Mouse (Mus musculus) C2C12 (cell line): ENCODE results near the gene Tomm6.

ENCODE experiments used
- CTCF ChIP-seq: IDR thresholded peaks from one replicate; pipeline ENCODE4 v1.5.1; 2011; ENCODE audit not compliant: control insufficient read depth, insufficient read depth, insufficient read length
- MYOD1 ChIP-seq: IDR thresholded peaks from one replicate; pipeline ENCODE4 v1.6.1; 2011; ENCODE audit warnings: low read depth; ENCODE audit not compliant: control insufficient read depth, insufficient read length
- MYOG ChIP-seq: IDR thresholded peaks from one replicate; pipeline ENCODE4 v1.6.1; 2011; ENCODE audit not compliant: control insufficient read depth, insufficient read length; ENCODE audit errors: extremely low read depth
- USF1 ChIP-seq: IDR thresholded peaks from one replicate; pipeline ENCODE4 v1.6.1; 2011; ENCODE audit warnings: low read depth, mild to moderate bottlenecking, control low read depth, moderate library complexity

GRCm38 (mm10) chr17:47711883-47712282, 23.7 kb upstream of the Tomm6 start:
- TF ChIP-seq MYOD1 (no peak), MYOG (no peak), CTCF (no peak), USF1 (no peak)
